Mouse (Mus musculus): ENCODE data around the gene Hsf2bp. TPM values are rescaled to one million over a fixed set of nuclear protein-coding genes. Genes with fewer than 3 reads are reported as not detected.

Gene Hsf2bp
- total RNA-seq, 2 experiments from 2014 or later = not detected

GRCm38 (mm10) chr17:31941616-31942015 lies 94.5 kb downstream of the Hsf2bp start:
- no peak for ATAC-seq (replicated peaks; ENCODE audit: poor library complexity)

GRCm38 (mm10) chr17:31940607-31941006 lies 95.5 kb downstream of the Hsf2bp start:
- ATAC-seq (replicated peaks; ENCODE audit: poor library complexity) = no peak

- no peak for ATAC-seq (replicated peaks; ENCODE audit: poor library complexity)
Observed at GRCm38 (mm10) chr17:31939292-31940060, 96.7 kb downstream of the Hsf2bp start.

GRCm38 (mm10) chr17:31938539-31939260 lies 97.4 kb downstream of the Hsf2bp start:
- no peak for ATAC-seq (replicated peaks; ENCODE audit: poor library complexity)

GRCm38 (mm10) chr17:31937141-31937554 lies 99.0 kb downstream of the Hsf2bp start:
- ATAC-seq (replicated peaks; ENCODE audit: poor library complexity) = peak; percentile 75

GRCm38 (mm10) chr17:31935841-31936240 lies 100.3 kb downstream of the Hsf2bp start:
- no peak for ATAC-seq (replicated peaks; ENCODE audit: poor library complexity)

- no peak for ATAC-seq (replicated peaks; ENCODE audit: poor library complexity)
Observed at GRCm38 (mm10) chr17:31935091-31935830, 100.9 kb downstream of the Hsf2bp start.

GRCm38 (mm10) chr17:31933956-31934355 lies 102.2 kb downstream of the Hsf2bp start:
- ATAC-seq (replicated peaks; ENCODE audit: poor library complexity) = no peak

GRCm38 (mm10) chr17:31931499-31931898 lies 104.7 kb downstream of the Hsf2bp start:
- no peak for ATAC-seq (replicated peaks; ENCODE audit: poor library complexity)

GRCm38 (mm10) chr17:31929844-31930715 lies 106.1 kb downstream of the Hsf2bp start:
- no peak for ATAC-seq (replicated peaks; ENCODE audit: poor library complexity)

GRCm38 (mm10) chr17:31929032-31929431 lies 107.1 kb downstream of the Hsf2bp start:
- no peak for ATAC-seq (replicated peaks; ENCODE audit: poor library complexity)

- no peak for ATAC-seq (replicated peaks; ENCODE audit: poor library complexity)
Observed at GRCm38 (mm10) chr17:31927895-31928626, 108.1 kb downstream of the Hsf2bp start.

- ATAC-seq (replicated peaks; ENCODE audit: poor library complexity) = no peak
Observed at GRCm38 (mm10) chr17:31924229-31924628, 111.9 kb downstream of the Hsf2bp start.

- no peak for ATAC-seq (replicated peaks; ENCODE audit: poor library complexity)
Observed at GRCm38 (mm10) chr17:31923310-31923970, 112.7 kb downstream of the Hsf2bp start.

- ATAC-seq (replicated peaks; ENCODE audit: poor library complexity) = no peak
Observed at GRCm38 (mm10) chr17:31920589-31921190, 115.5 kb downstream of the Hsf2bp start.

GRCm38 (mm10) chr17:31919599-31919998 lies 116.5 kb downstream of the Hsf2bp start:
- ATAC-seq (replicated peaks; ENCODE audit: poor library complexity) = no peak

GRCm38 (mm10) chr17:31918374-31918773 lies 117.8 kb downstream of the Hsf2bp start:
- ATAC-seq (replicated peaks; ENCODE audit: poor library complexity) = no peak

- no peak for ATAC-seq (replicated peaks; ENCODE audit: poor library complexity)
Observed at GRCm38 (mm10) chr17:31916461-31916775, 119.7 kb downstream of the Hsf2bp start.

Data from megakaryocyte progenitor cell, adult 5-6 weeks (primary cell).